ENCODE assay signal across 19 mouse cellular contexts in the genomic region with DNA sequence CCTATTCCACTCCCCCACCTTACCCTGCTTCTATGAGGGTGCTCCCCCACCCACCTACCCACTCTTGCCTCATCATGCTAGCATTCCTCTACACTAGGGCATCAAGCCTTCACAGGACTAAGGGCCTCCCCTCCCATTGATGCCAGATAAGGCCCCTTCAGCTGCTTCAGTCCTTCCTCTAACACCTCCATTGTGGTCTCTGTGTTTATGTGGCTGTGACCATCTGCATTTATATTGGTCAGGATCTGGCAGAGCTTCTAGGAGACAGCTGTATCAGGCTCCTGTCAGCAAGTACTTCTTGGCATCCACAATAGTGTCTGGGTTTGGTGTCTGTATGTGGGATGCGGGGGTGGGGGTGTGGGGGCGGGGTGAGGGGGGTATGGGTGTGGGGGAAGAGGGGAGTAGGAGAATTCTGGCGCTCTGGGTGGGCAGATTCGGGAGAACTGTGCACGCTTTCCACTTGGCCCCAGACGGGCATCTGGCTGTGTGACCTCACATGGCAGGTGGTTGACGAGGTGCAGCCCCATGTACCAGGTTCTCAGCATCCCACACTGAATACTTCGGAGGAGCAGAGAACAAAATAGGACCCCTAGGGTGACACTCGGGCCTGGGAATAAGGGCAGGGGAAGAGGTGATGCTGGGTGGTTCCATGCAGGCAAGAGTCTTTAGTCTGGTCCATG.
DNase-seq lines count a peak whose midpoint lies in the region; ATAC-seq and TF ChIP-seq lines count a peak whose summit lies in the region.
"Had no signal": no experiment of that assay in that cellular context is flagged by ENCODE, and none has a peak within 500 bp of the region (broad histone marks: within the 10 kb centered on the region; RNA-seq: fewer than 3 reads in every experiment).

No protein-coding gene starts in this region.

- no peak for TF ChIP-seq EP300 in heart, postnatal 0 days (IDR thresholded peaks at IDR 0.05; ENCODE audit: low read depth)

- TF ChIP-seq CTCF in heart, postnatal 0 days (IDR thresholded peaks at IDR 0.05; ENCODE audit: low read depth): no peak

- H3K9me3 ChIP-seq in forebrain, embryonic 16.5 days (ENCODE audit: control insufficient read depth, low read length): no peaks in the 10 kb centered on the region
- no peaks in the 10 kb centered on the region for H3K9me3 ChIP-seq in forebrain, embryonic 12.5 days
- H3K9me3 ChIP-seq in heart, postnatal 0 days (replicated peaks; ENCODE audit: control insufficient read depth, low read length): no peaks in the 10 kb centered on the region
- no peaks in the 10 kb centered on the region for H3K9me3 ChIP-seq in lung, embryonic 16.5 days (ENCODE audit: control insufficient read depth, low read length)
- H3K9me3 ChIP-seq: embryonic facial prominence, embryonic 15.5 days; limb, embryonic 15.5 days had no signal

- H3K4me1 ChIP-seq in forebrain, embryonic 16.5 days (replicated peaks; ENCODE audit: control insufficient read depth, insufficient read depth, low read length): no peaks in the 10 kb centered on the region
- peaks cover 5% of the 10 kb centered on the region; the same call in 1 of the 2 replicates for H3K4me1 ChIP-seq in forebrain, embryonic 12.5 days
- H3K4me1 ChIP-seq in heart, postnatal 0 days (ENCODE audit: control insufficient read depth, insufficient read depth): no peaks in the 10 kb centered on the region; the same call in 1 of the 2 replicates
- no peaks in the 10 kb centered on the region for H3K4me1 ChIP-seq in lung, embryonic 16.5 days (replicated peaks; ENCODE audit: control insufficient read depth, insufficient read depth, low read length)
- H3K4me1 ChIP-seq: embryonic facial prominence, embryonic 15.5 days; limb, embryonic 15.5 days had no signal

- no peaks in the 10 kb centered on the region for H3K27me3 ChIP-seq in forebrain, embryonic 16.5 days (replicated peaks; ENCODE audit: control insufficient read depth, insufficient read depth, low read length)
- H3K27me3 ChIP-seq in forebrain, embryonic 12.5 days: no peaks in the 10 kb centered on the region
- H3K27me3 ChIP-seq in heart, postnatal 0 days (ENCODE audit: control insufficient read depth, insufficient read depth, low read length): no peaks in the 10 kb centered on the region
- no peaks in the 10 kb centered on the region for H3K27me3 ChIP-seq in lung, embryonic 16.5 days (ENCODE audit: control insufficient read depth, insufficient read depth, low read depth, low read length)
- H3K27me3 ChIP-seq: embryonic facial prominence, embryonic 15.5 days; limb, embryonic 15.5 days; Patski had no signal

- 56% methylated on average over 9 of the region's 9 CpGs for WGBS in forebrain, embryonic 16.5 days
- 66% methylated on average over 9 of the region's 9 CpGs for WGBS in forebrain, embryonic 12.5 days
- 21% methylated on average over 9 of the region's 9 CpGs for WGBS in heart, postnatal 0 days
- WGBS in lung, embryonic 16.5 days: 38% methylated on average over 9 of the region's 9 CpGs

- ATAC-seq in forebrain, embryonic 16.5 days: peak; percentile 36; the same call in 1 of the 2 replicates
- no peak for ATAC-seq in forebrain, embryonic 12.5 days (ENCODE audit: low FRiP score)
- ATAC-seq in heart, postnatal 0 days (ENCODE audit: insufficient read depth, low read depth): peak; percentile 49
- peak; percentile 86 for ATAC-seq in lung, embryonic 16.5 days (ENCODE audit: low read depth)
- ATAC-seq: activated CD4-positive, CD25-positive, alpha-beta regulatory T cell, adult 4 months; inflammation-experienced regulatory T-cells, adult 6 months; Patski had no signal

- H3K4me3 ChIP-seq in forebrain, embryonic 16.5 days (replicated peaks; ENCODE audit: low read length): no peak overlapping the region
- no peak overlapping the region for H3K4me3 ChIP-seq in forebrain, embryonic 12.5 days (replicated peaks)
- no peak overlapping the region for H3K4me3 ChIP-seq in heart, postnatal 0 days (ENCODE audit: low read depth, low read length)
- H3K4me3 ChIP-seq in lung, embryonic 16.5 days (ENCODE audit: low read length): no peak overlapping the region
- H3K4me3 ChIP-seq: embryonic facial prominence, embryonic 15.5 days; gastrocnemius, adult 2 months; left cerebral cortex, adult 2 months; limb, embryonic 15.5 days had no signal

- no peak overlapping the region for H3K4me2 ChIP-seq in forebrain, embryonic 16.5 days (ENCODE audit: low read length)
- no peak overlapping the region for H3K4me2 ChIP-seq in forebrain, embryonic 12.5 days
- H3K4me2 ChIP-seq in heart, postnatal 0 days (ENCODE audit: low read depth, low read length): no peak overlapping the region
- no peak overlapping the region for H3K4me2 ChIP-seq in lung, embryonic 16.5 days (ENCODE audit: low read depth, low read length)
- H3K4me2 ChIP-seq: embryonic facial prominence, embryonic 15.5 days; limb, embryonic 15.5 days had no signal

- H3K9ac ChIP-seq in forebrain, embryonic 16.5 days (replicated peaks; ENCODE audit: low read depth, low read length): no peak overlapping the region
- H3K9ac ChIP-seq in forebrain, embryonic 12.5 days: no peak overlapping the region
- no peak overlapping the region for H3K9ac ChIP-seq in heart, postnatal 0 days (replicated peaks; ENCODE audit: low read depth, low read length)
- no peak overlapping the region for H3K9ac ChIP-seq in lung, embryonic 16.5 days (ENCODE audit: low read length)
- H3K9ac ChIP-seq: embryonic facial prominence, embryonic 15.5 days; limb, embryonic 15.5 days had no signal

- DNase-seq in heart, postnatal 0 days (ENCODE audit: low spot score): no peak
- no peak for DNase-seq in heart, adult 9 months (ENCODE audit: low spot score in 2 of 2)
- no peak for DNase-seq in lung, adult 18-20 months
- DNase-seq in natural killer cell, adult 2 months (ENCODE audit: low spot score in 2 of 2): no peak
- DNase-seq: adrenal gland, postnatal 14 days; cerebellum, adult 18-20 months; gastrocnemius, adult 2 months; kidney, adult 8-10 months; kidney, postnatal 25 days; right cerebral cortex, postnatal 25 days had no signal

- H3K36me3 ChIP-seq in forebrain, embryonic 16.5 days (ENCODE audit: control insufficient read depth, insufficient read depth): no peaks in the 10 kb centered on the region
- H3K36me3 ChIP-seq in forebrain, embryonic 12.5 days (replicated peaks): no peaks in the 10 kb centered on the region
- no peaks in the 10 kb centered on the region for H3K36me3 ChIP-seq in heart, postnatal 0 days (replicated peaks; ENCODE audit: control insufficient read depth, insufficient read depth, low read length)
- no peaks in the 10 kb centered on the region for H3K36me3 ChIP-seq in lung, embryonic 16.5 days (ENCODE audit: control insufficient read depth, insufficient read depth, low read length)
- H3K36me3 ChIP-seq: embryonic facial prominence, embryonic 15.5 days; limb, embryonic 15.5 days had no signal

- H3K27ac ChIP-seq in forebrain, embryonic 16.5 days (ENCODE audit: low read length): no peak overlapping the region
- no peak overlapping the region for H3K27ac ChIP-seq in forebrain, embryonic 12.5 days
- no peak overlapping the region for H3K27ac ChIP-seq in heart, postnatal 0 days (ENCODE audit: low read depth)
- H3K27ac ChIP-seq in lung, embryonic 16.5 days (ENCODE audit: low read length): no peak overlapping the region
- H3K27ac ChIP-seq: embryonic facial prominence, embryonic 15.5 days; gastrocnemius, adult 2 months; left cerebral cortex, adult 2 months; limb, embryonic 15.5 days had no signal
